Mouse (Mus musculus) ovary, adult 18-20 months (tissue): ENCODE results near the gene Zfp639.

ENCODE experiments used
- DNase-seq: peaks from one replicate; pipeline ENCODE4 v3.0.0; 2022; ENCODE audit warnings: low spot score, mixed read lengths

The Zfp639 gene

GRCm38 (mm10) chr3:32509496-32510374 lies at the start of gene Zfp639:
Gene Zfp639, plus strand, starts transcription at chr3:32510259.
- no peak for DNase-seq

- DNase-seq = no peak
Measured at GRCm38 (mm10) chr3:32467321-32467720, 42.7 kb upstream of the Zfp639 start.

GRCm38 (mm10) chr3:32468411-32468810 lies 41.6 kb upstream of the Zfp639 start:
- no peak for DNase-seq

- DNase-seq = no peak
Measured at GRCm38 (mm10) chr3:32470449-32470848, 39.6 kb upstream of the Zfp639 start.

- DNase-seq = no peak
Measured at GRCm38 (mm10) chr3:32471098-32471497, 39.0 kb upstream of the Zfp639 start.

GRCm38 (mm10) chr3:32472191-32472900 lies 37.7 kb upstream of the Zfp639 start:
- no peak for DNase-seq

- no peak for DNase-seq
Measured at GRCm38 (mm10) chr3:32473184-32473583, 36.9 kb upstream of the Zfp639 start.

- DNase-seq = no peak
Measured at GRCm38 (mm10) chr3:32479961-32480360, 30.1 kb upstream of the Zfp639 start.

- DNase-seq = no peak
Measured at GRCm38 (mm10) chr3:32483035-32483434, 27.0 kb upstream of the Zfp639 start.

- DNase-seq = no peak
Measured at GRCm38 (mm10) chr3:32486543-32486942, 23.5 kb upstream of the Zfp639 start.

GRCm38 (mm10) chr3:32488172-32488571 lies 21.9 kb upstream of the Zfp639 start:
- DNase-seq = no peak

- DNase-seq = no peak
Measured at GRCm38 (mm10) chr3:32490076-32490927, 19.8 kb upstream of the Zfp639 start.

- DNase-seq = no peak
Measured at GRCm38 (mm10) chr3:32490928-32491315, 19.1 kb upstream of the Zfp639 start.

GRCm38 (mm10) chr3:32492097-32493090 lies 17.7 kb upstream of the Zfp639 start, which contains the start of gene Kcnmb3:
Gene Kcnmb3, minus strand, starts transcription at chr3:32492231.
- DNase-seq = no peak

- no peak for DNase-seq
Measured at GRCm38 (mm10) chr3:32494387-32495087, 15.5 kb upstream of the Zfp639 start.

GRCm38 (mm10) chr3:32495088-32495770 lies 14.8 kb upstream of the Zfp639 start:
- no peak for DNase-seq

- no peak for DNase-seq
Measured at GRCm38 (mm10) chr3:32495856-32496710, 14.0 kb upstream of the Zfp639 start.

- DNase-seq = no peak
Measured at GRCm38 (mm10) chr3:32496711-32497070, 13.4 kb upstream of the Zfp639 start.

- DNase-seq = no peak
Measured at GRCm38 (mm10) chr3:32500346-32500745, 9.7 kb upstream of the Zfp639 start.
